Mouse (Mus musculus): Measurements from ENCODE around the gene Wnt3a.

- TF ChIP-seq POLR2A (IDR thresholded peaks at IDR 0.05; ENCODE audit: insufficient read length, low read depth) (no peak), E2F4 (IDR thresholded peaks at IDR 0.05; ENCODE audit: insufficient read depth) (no peak), CEBPB (IDR thresholded peaks at IDR 0.05; ENCODE audit: insufficient read depth, poor library complexity, severe bottlenecking) (no peak), MAX (IDR thresholded peaks at IDR 0.05; ENCODE audit: low read depth) (no peak), POLR2AphosphoS2 (IDR thresholded peaks at IDR 0.05; ENCODE audit: insufficient read length, low read depth) (no peak), MYOD1 (IDR thresholded peaks at IDR 0.05; ENCODE audit: control insufficient read depth in 1 of 3, insufficient read length in 2 of 3, low read depth in 2 of 3) (no peak), REST (IDR thresholded peaks at IDR 0.05; ENCODE audit: insufficient read depth, insufficient read length) (no peak), USF1 (IDR thresholded peaks at IDR 0.05; ENCODE audit: low read depth) (no peak)
Measured at GRCm38 (mm10) chr11:59239428-59239785, 51.1 kb downstream of the Wnt3a start.
